Mouse (Mus musculus): ENCODE measurements around the gene Dennd1a.

DNA sequence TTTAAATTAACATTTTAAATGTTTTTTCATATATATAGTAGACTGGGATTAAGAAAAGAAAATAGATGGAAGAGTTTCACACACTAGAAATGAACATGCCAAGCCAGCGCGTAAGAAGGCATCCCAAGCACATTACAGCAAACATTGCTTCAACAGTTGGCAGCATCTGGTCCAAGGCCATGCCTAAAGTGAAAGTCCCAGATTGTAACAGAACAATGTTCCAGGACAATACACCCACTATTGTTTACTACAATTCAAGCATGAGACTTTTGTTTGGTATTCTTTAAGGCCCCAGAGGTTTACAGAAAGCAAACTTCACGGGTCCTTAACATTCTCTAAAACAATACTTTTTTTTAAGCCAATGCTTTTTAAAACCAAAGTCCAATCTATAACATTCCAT lies 124.7 kb downstream of the Dennd1a start:
- TF ChIP-seq CTCF (IDR thresholded peaks at IDR 0.05; ENCODE audit: insufficient read depth, low read length) (no peak), POLR2A (IDR thresholded peaks at IDR 0.05; ENCODE audit: borderline replicate concordance, extremely low read depth, low read depth, low read length) (no peak)
